Mouse (Mus musculus): ENCODE data around the gene Lsm3.

- TF ChIP-seq CTCF (IDR thresholded peaks at IDR 0.05; ENCODE audit: borderline replicate concordance, insufficient read depth, low read depth, low read length) (no peak), POLR2A (IDR thresholded peaks at IDR 0.05; ENCODE audit: borderline replicate concordance, insufficient read depth, low read length) (no peak)
Observed at GRCm38 (mm10) chr6:91525544-91525943, 9.8 kb downstream of the Lsm3 start.
